Mouse (Mus musculus) cerebellum, adult 18-20 months (tissue): ENCODE measurements at regions not wholly inside any gene's neighbourhood (a gene's known extent, or its start where the extent isn't known, plus 50 kb on each side); places are given as distances from the start of the nearest gene placed in this dataset.

Experiments used
- DNase-seq, 2 experiments: peaks; one replicate each; pipeline ENCODE4 v3.0.0; 2021

GRCm38 (mm10) chr13:52059756-52060417 lies 213.4 kb downstream of the Gadd45g start:
- no peak for DNase-seq

GRCm38 (mm10) chr13:52060418-52060870 lies 214.0 kb downstream of the Gadd45g start:
- peak; percentile 26 to 32 for DNase-seq

GRCm38 (mm10) chr13:52061454-52061853 lies 215.0 kb downstream of the Gadd45g start:
- DNase-seq = no peak

- DNase-seq = no peak
Observed at GRCm38 (mm10) chr13:52061881-52062280, 215.4 kb downstream of the Gadd45g start.

GRCm38 (mm10) chr13:52062576-52062975 lies 216.1 kb downstream of the Gadd45g start:
- DNase-seq = no peak

GRCm38 (mm10) chr13:52065274-52065673 lies 218.8 kb downstream of the Gadd45g start:
- no peak for DNase-seq

GRCm38 (mm10) chr13:52065720-52066119 lies 219.2 kb downstream of the Gadd45g start:
- DNase-seq = no peak

- DNase-seq = no peak
Observed at GRCm38 (mm10) chr13:52067048-52067447, 220.6 kb downstream of the Gadd45g start.

- peak in 1 of 2 experiments; percentile 26 for DNase-seq
Observed at GRCm38 (mm10) chr13:52068886-52069439, 222.5 kb downstream of the Gadd45g start.

- no peak for DNase-seq
Observed at GRCm38 (mm10) chr13:52069714-52070113, 223.2 kb downstream of the Gadd45g start.

- DNase-seq = no peak
Observed at GRCm38 (mm10) chr13:52070731-52071663, 224.5 kb downstream of the Gadd45g start.

- DNase-seq = no peak
Observed at GRCm38 (mm10) chr13:52077616-52078015, 231.1 kb downstream of the Gadd45g start.

GRCm38 (mm10) chr13:52078561-52078960 lies 232.1 kb downstream of the Gadd45g start:
- DNase-seq = no peak

- no peak for DNase-seq
Observed at GRCm38 (mm10) chr13:52079678-52080246, 233.3 kb downstream of the Gadd45g start.

- no peak for DNase-seq
Observed at GRCm38 (mm10) chr13:52083601-52084455, 237.3 kb downstream of the Gadd45g start.

GRCm38 (mm10) chr13:52085110-52085509 lies 238.6 kb downstream of the Gadd45g start:
- DNase-seq = no peak

- no peak for DNase-seq
Observed at GRCm38 (mm10) chr13:52088319-52088718, 241.8 kb downstream of the Gadd45g start.

GRCm38 (mm10) chr13:52090365-52090764 lies 243.9 kb downstream of the Gadd45g start:
- no peak for DNase-seq

- DNase-seq = no peak
Observed at GRCm38 (mm10) chr13:52094785-52095184, 248.3 kb downstream of the Gadd45g start.

- DNase-seq = no peak
Observed at GRCm38 (mm10) chr13:52096506-52096905, 250.0 kb downstream of the Gadd45g start.

- no peak for DNase-seq
Observed at GRCm38 (mm10) chr13:52105989-52106642, 259.6 kb downstream of the Gadd45g start.
